Mouse (Mus musculus): ENCODE results near the gene Bcl6b.

DNA sequence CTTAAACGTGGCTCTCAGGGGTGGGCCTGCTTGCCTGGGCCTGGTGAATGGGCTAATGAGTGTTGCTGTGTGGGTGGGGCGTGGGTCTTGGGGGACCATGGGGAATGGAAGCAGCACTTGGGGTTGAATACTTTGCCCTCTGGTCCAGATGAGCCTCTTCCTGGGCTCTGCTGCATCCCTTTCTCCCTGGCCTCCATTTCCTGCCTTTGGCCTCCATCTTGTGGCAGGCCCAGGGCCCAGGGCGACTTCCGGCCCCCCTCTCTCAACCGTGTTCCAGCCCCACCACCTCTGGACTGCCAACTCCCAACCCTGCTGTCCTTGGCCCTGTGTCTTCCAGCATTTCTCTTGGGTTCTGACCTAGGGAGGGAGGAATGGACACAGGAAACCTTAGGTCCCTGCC, 4.4 kb upstream of the Bcl6b start:
- TF ChIP-seq POLR2A (IDR thresholded peaks at IDR 0.05; ENCODE audit: borderline replicate concordance, insufficient read depth, low read length) = no peak
- no peak for TF ChIP-seq CTCF (IDR thresholded peaks at IDR 0.05; ENCODE audit: borderline replicate concordance, insufficient read depth, low read depth, low read length)

Data from cerebellum, adult 2 months (tissue).